Mouse (Mus musculus) Patski (cell line): ENCODE measurements around the gene Rhoh. TPM values are rescaled to one million over a fixed set of nuclear protein-coding genes. Genes with fewer than 3 reads are reported as not detected.
A peak's percentile ranks its signal among the peaks of the same experiment; 100 is the strongest.

Experiments
- ATAC-seq: fragments of 100-300 bp; one replicate; pipeline ENCODE4 v1.8.0; 2021
- CTCF ChIA-PET: fragments of 350-600 bp; sonication (Branson Sonifier 250); formaldehyde crosslinking; loops from one replicate; lab custom pipeline; 2022; ENCODE audit warnings: inconsistent platforms; lab: Charles Lee
- POLR2A ChIA-PET: fragments of 350-600 bp; sonication (Branson Sonifier 250); formaldehyde crosslinking; loops from one replicate; lab custom pipeline; 2022; ENCODE audit warnings: antibody characterized with exemption, inconsistent platforms; lab: Charles Lee
- DNase-seq: peaks from one replicate; pipeline ENCODE4 v3.0.0-alpha.2; 2011; ENCODE audit warnings: low read depth, low spot score
- H3K27me3 ChIP-seq: fragments of 371-371 bp; one replicate; pipeline ENCODE4 v1.5.1; 2021
- CTCF ChIP-seq: fragments of 100-300 bp; IDR thresholded peaks from one replicate; pipeline ENCODE4 v1.5.1; 2021
- in situ Hi-C: fragments of 300-500 bp; cut with MboI; formaldehyde crosslinking; loops from 3 replicates; pipeline ENCODE4 v1.11.1; 2018; ENCODE audit warnings: low pct_unique_long_range_greater_than_20kb, mixed read lengths
- polyA plus RNA-seq: library from polyadenylated mRNA; unstranded; gene quantifications from one replicate; pipeline ENCODE4 v1.2.3, GENCODE M21; 2021

Rhoh gene
- polyA plus RNA-seq, 1 experiment from 2014 or later: 0.04 TPM

GRCm38 (mm10) chr5:65838053-65838452 is 23.0 kb upstream of the Rhoh start:
- DNase-seq (no peak), ATAC-seq (no peak)
- in situ Hi-C loops: loop anchor here (25.0 kb wide), 1 partner anchor 399 kb away; no protein-coding TSS in a partner anchor
- POLR2A ChIA-PET: interaction anchor here (1.0 kb wide), 2 partner anchors 9 to 13 kb away, joined by 3 read pairs; no protein-coding TSS in a partner anchor
- no peaks in the 10 kb centered on the region for H3K27me3 ChIP-seq
- no peak for TF ChIP-seq CTCF
- CTCF ChIA-PET: interaction anchor here (0.7 to 1.3 kb wide), 2 partner anchors 10 to 16 kb away, joined by 3 read pairs; no protein-coding TSS in a partner anchor

- ATAC-seq (no peak), DNase-seq (no peak)
- POLR2A ChIA-PET: no interaction called here
- CTCF ChIA-PET: no interaction called here
- H3K27me3 ChIP-seq: no peaks in the 10 kb centered on the region
- in situ Hi-C loops: loop anchor here (25.0 kb wide), 1 partner anchor 394 kb away; no protein-coding TSS in a partner anchor
- TF ChIP-seq CTCF: no peak
These were observed 18.1 kb upstream of the Rhoh start for GRCm38 (mm10) chr5:65842947-65843346.

GRCm38 (mm10) chr5:65846534-65846933 is 14.5 kb upstream of the Rhoh start:
- TF ChIP-seq CTCF: no peak

GRCm38 (mm10) chr5:65846958-65847357 is 14.1 kb upstream of the Rhoh start:
- TF ChIP-seq CTCF: no peak
- ChIA-PET CTCF (interaction anchor here (2.0 kb wide), 1 partner anchor 18 kb away, joined by 4 read pairs; no protein-coding TSS in a partner anchor), POLR2A (no interaction called here)
- ATAC-seq (no peak), DNase-seq (no peak)
- H3K27me3 ChIP-seq: no peaks in the 10 kb centered on the region
- in situ Hi-C loops: loop anchor here (25.0 kb wide), 1 partner anchor 390 kb away; no protein-coding TSS in a partner anchor

More at GRCm38 (mm10) chr5:65846534-65846933, 14.5 kb upstream of the Rhoh start:
- DNase-seq (no peak), ATAC-seq (no peak)
- ChIA-PET CTCF (interaction anchor here (2.0 kb wide), 1 partner anchor 18 kb away, joined by 4 read pairs; no protein-coding TSS in a partner anchor), POLR2A (no interaction called here)
- H3K27me3 ChIP-seq: no peaks in the 10 kb centered on the region
- in situ Hi-C loops: loop anchor here (25.0 kb wide), 1 partner anchor 391 kb away; no protein-coding TSS in a partner anchor

- no peak for TF ChIP-seq CTCF
- DNase-seq (no peak), ATAC-seq (no peak)
- in situ Hi-C loops: loop anchor here (25.0 kb wide), 1 partner anchor 390 kb away; no protein-coding TSS in a partner anchor
- ChIA-PET CTCF (interaction anchor here (0.6 to 2.0 kb wide), 2 partner anchors 10 to 19 kb away, joined by 3 to 4 read pairs; no protein-coding TSS in a partner anchor), POLR2A (interaction anchor here (0.6 kb wide), 1 partner anchor 11 kb away, joined by 3 read pairs; no protein-coding TSS in a partner anchor)
- H3K27me3 ChIP-seq: no peaks in the 10 kb centered on the region
These were observed 13.4 kb upstream of the Rhoh start for GRCm38 (mm10) chr5:65847656-65848055.

GRCm38 (mm10) chr5:65850765-65851164 is 10.2 kb upstream of the Rhoh start:
- ATAC-seq (no peak), DNase-seq (no peak)
- ChIA-PET POLR2A (interaction anchor here (0.7 to 1.5 kb wide), 2 partner anchors 15 to 68 kb away, joined by 5 to 8 read pairs; no protein-coding TSS in a partner anchor), CTCF (interaction anchor here (1.0 to 1.6 kb wide), 4 partner anchors 10 to 26 kb away, joined by 3 to 8 read pairs (median 4); no protein-coding TSS in a partner anchor)
- in situ Hi-C loops: no loop called here
- TF ChIP-seq CTCF: no peak
- H3K27me3 ChIP-seq: no peaks in the 10 kb centered on the region

- no peak for TF ChIP-seq CTCF
- in situ Hi-C loops: no loop called here
- POLR2A ChIA-PET: interaction anchor here (0.9 kb wide), 1 partner anchor 74 kb away, joined by 3 read pairs; no protein-coding TSS in a partner anchor
- no peaks in the 10 kb centered on the region for H3K27me3 ChIP-seq
- ATAC-seq (no peak), DNase-seq (peak; percentile 51)
- CTCF ChIA-PET: interaction anchor here (1.1 to 1.7 kb wide), 3 partner anchors 24 to 83 kb away, joined by 3 to 7 read pairs (median 4); no protein-coding TSS in a partner anchor
These were observed 6.2 kb upstream of the Rhoh start for GRCm38 (mm10) chr5:65854786-65855191.

- POLR2A ChIA-PET: interaction anchor here (0.7 kb wide), 1 partner anchor 367 kb away, joined by 3 read pairs; no protein-coding TSS in a partner anchor
- H3K27me3 ChIP-seq: no peaks in the 10 kb centered on the region
- no peak for ATAC-seq
- in situ Hi-C loops: no loop called here
- CTCF ChIA-PET: interaction anchor here (1.2 to 1.5 kb wide), 2 partner anchors 11 to 25 kb away, joined by 3 to 4 read pairs; no protein-coding TSS in a partner anchor
- no peak for TF ChIP-seq CTCF
- no peak for DNase-seq
These were observed 5.4 kb upstream of the Rhoh start for GRCm38 (mm10) chr5:65855571-65855970.

- ChIA-PET CTCF (no interaction called here), POLR2A (no interaction called here)
- ATAC-seq (no peak), DNase-seq (no peak)
- in situ Hi-C loops: no loop called here
- H3K27me3 ChIP-seq: no peaks in the 10 kb centered on the region
- no peak for TF ChIP-seq CTCF
These were observed 4.2 kb upstream of the Rhoh start for GRCm38 (mm10) chr5:65856591-65857411.

- ChIA-PET CTCF (no interaction called here), POLR2A (no interaction called here)
- no peaks in the 10 kb centered on the region for H3K27me3 ChIP-seq
- TF ChIP-seq CTCF: no peak
- ATAC-seq: no peak
- no peak for DNase-seq
- in situ Hi-C loops: no loop called here
These were observed 3.1 kb upstream of the Rhoh start for GRCm38 (mm10) chr5:65857935-65858334.
